Mouse (Mus musculus): ENCODE data around the gene Duxf3. TPM values are rescaled to one million over a fixed set of nuclear protein-coding genes. Genes with fewer than 3 reads are reported as not detected.

Duxf3 gene
- total and polyA plus RNA-seq, 3 experiments = not detected

GRCm38 (mm10) chr10:58255954-58256353, 23.5 kb upstream of the Duxf3 start:
- TF ChIP-seq EP300 (IDR thresholded peaks at IDR 0.05; ENCODE audit: low read depth in 1 of 2, low read length in 2 of 2) (no peak), POLR2AphosphoS2 (IDR thresholded peaks at IDR 0.05; ENCODE audit: low read length) (no peak), MYC (IDR thresholded peaks at IDR 0.05; ENCODE audit: low read depth, low read length) (no peak), KAT2A (conservative IDR thresholded peaks at IDR 0.05; ENCODE audit: low read depth, low read length) (no peak), MXI1 (IDR thresholded peaks at IDR 0.05; ENCODE audit: low read depth, low read length) (0 out of 2 replicates have a peak, but pooled peaks have one; percentile 19), ZNF384 (IDR thresholded peaks at IDR 0.05; ENCODE audit: low read depth, low read length) (0 out of 2 replicates have a peak, but pooled peaks have one; percentile 22), POLR2A (IDR thresholded peaks at IDR 0.05; ENCODE audit: control insufficient read depth in 1 of 2, insufficient read depth in 1 of 2, low read depth in 1 of 2, low read length in 2 of 2, poor library complexity in 1 of 2) (no peak), NELFE (IDR thresholded peaks at IDR 0.05; ENCODE audit: low read depth, low read length) (no peak), MAX (IDR thresholded peaks at IDR 0.05; ENCODE audit: low read length) (no peak), NRF1 (IDR thresholded peaks at IDR 0.05; ENCODE audit: insufficient read depth, low read depth, low read length, poor library complexity, severe bottlenecking) (no peak), CHD1 (IDR thresholded peaks at IDR 0.05; ENCODE audit: low read depth, low read length) (no peak), SIN3A (IDR thresholded peaks at IDR 0.05; ENCODE audit: low read length) (no peak; the same call in 1 of the 2 replicates), CTCF (IDR thresholded peaks at IDR 0.05 in 2 of 3, conservative IDR thresholded peaks at IDR 0.05 in 1 of 3; ENCODE audit: control insufficient read depth in 1 of 3, insufficient read depth in 1 of 3, low read depth in 2 of 3, low read length in 3 of 3, poor library complexity in 1 of 3, severe bottlenecking in 1 of 3) (no peak), ETS1 (IDR thresholded peaks at IDR 0.05; ENCODE audit: low read depth, low read length) (no peak), UBTF (IDR thresholded peaks at IDR 0.05; ENCODE audit: borderline replicate concordance, insufficient read depth, low read depth, low read length) (no peak), GATA1 (IDR thresholded peaks at IDR 0.05; ENCODE audit: low read depth, low read length) (peak; percentile 48), RCOR1 (IDR thresholded peaks at IDR 0.05; ENCODE audit: low read depth, low read length) (no peak), HCFC1 (IDR thresholded peaks at IDR 0.05; ENCODE audit: low read depth, low read length) (no peak), TCF12 (IDR thresholded peaks at IDR 0.05; ENCODE audit: low read depth, low read length) (no peak), TAL1 (IDR thresholded peaks at IDR 0.05; ENCODE audit: low read length) (no peak), MAFK (IDR thresholded peaks at IDR 0.05; ENCODE audit: borderline replicate concordance, low read depth, low read length) (no peak), ZKSCAN1 (IDR thresholded peaks at IDR 0.05; ENCODE audit: low read depth, low read length) (no peak), USF1 (IDR thresholded peaks at IDR 0.05; ENCODE audit: low read depth, low read length) (no peak), MYB (IDR thresholded peaks at IDR 0.05; ENCODE audit: low read depth, low read length) (no peak), ELF1 (IDR thresholded peaks at IDR 0.05; ENCODE audit: low read depth, low read length) (no peak), ZMIZ1 (IDR thresholded peaks at IDR 0.05; ENCODE audit: low read depth, low read length) (no peak)
- Histone ChIP-seq H3K27me3 (ENCODE audit: control insufficient read depth in 1 of 2, insufficient read depth in 2 of 2, low read length in 2 of 2) (no peaks in the 10 kb centered on the region), H3K4me1 (ENCODE audit: control insufficient read depth in 1 of 2, insufficient read depth in 2 of 2, low read length in 2 of 2) (peaks cover 0 to 4% of the 10 kb centered on the region in 2 experiments; a peak in 2 of 4 replicates), H3K79me2 (ENCODE audit: control insufficient read depth, insufficient read depth, low read length, poor library complexity) (peaks cover 2% of the 10 kb centered on the region), H3K36me3 (ENCODE audit: control insufficient read depth in 1 of 2, insufficient read depth in 2 of 2, low read length in 2 of 2) (peaks cover 0 to 13% of the 10 kb centered on the region in 2 experiments; a peak in 2 of 4 replicates), H3K9ac (ENCODE audit: control insufficient read depth, low read depth, low read length, poor library complexity, severe bottlenecking) (peak overlapping the region; percentile 80), H3K27ac (ENCODE audit: control insufficient read depth, low read depth, low read length) (no peak overlapping the region), H3K4me3 (ENCODE audit: control insufficient read depth in 1 of 2, insufficient read depth in 1 of 2, low read depth in 2 of 2, low read length in 2 of 2) (peak overlapping the region; percentile 59 to 93), H3K9me3 (replicated peaks; ENCODE audit: insufficient read depth, low read length) (no peaks in the 10 kb centered on the region)
- peak; percentile 50 for DNase-seq (ENCODE audit: low read depth, low spot score)
